Mouse (Mus musculus) brain, embryonic 14.5 days (tissue): ENCODE measurements around the gene Ephb4.

ENCODE experiments used
- CTCF ChIP-seq: fragments of 200-500 bp; IDR thresholded peaks from 2 replicates; pipeline ENCODE4 v1.5.1; 2012; ENCODE audit warnings: inconsistent platforms, mild to moderate bottlenecking, moderate library complexity, borderline replicate concordance; ENCODE audit not compliant: insufficient read depth, insufficient read length; ENCODE audit errors: extremely low read depth
- POLR2A ChIP-seq: fragments of 200-500 bp; IDR thresholded peaks from 2 replicates; pipeline ENCODE4 v1.6.1; 2012; ENCODE audit warnings: mild to moderate bottlenecking, inconsistent platforms, borderline replicate concordance; ENCODE audit not compliant: poor library complexity, insufficient read depth, insufficient read length, severe bottlenecking; ENCODE audit errors: extremely low read depth

- no peak for TF ChIP-seq CTCF
- no peak for TF ChIP-seq POLR2A
Measured at GRCm38 (mm10) chr5:137334317-137334716, 15.6 kb upstream of the Ephb4 start.
